Mouse (Mus musculus): ENCODE measurements around the gene Osbpl6.

- no peak for TF ChIP-seq CTCF (IDR thresholded peaks at IDR 0.05; ENCODE audit: low read depth)
- TF ChIP-seq EP300 (IDR thresholded peaks at IDR 0.05; ENCODE audit: low read depth): no peak
Observed at GRCm38 (mm10) chr2:76545539-76545938, 139.2 kb downstream of the Osbpl6 start.
